Mouse (Mus musculus) neutrophil, adult 5-6 weeks (primary cell): Measurements from ENCODE around the gene Zfp146. TPM values are rescaled to one million over a fixed set of nuclear protein-coding genes. Genes with fewer than 3 reads are reported as not detected.
"Not testable (repeated sequence)": the region's sequence is repeated elsewhere in the genome, so short reads cannot be mapped to it uniquely, and the experiment has no call there.

ENCODE experiments used
- ATAC-seq: fragments of 151-379, 151-347 bp; 2 replicates; pipeline ENCODE4 v1.8.0; 2017; ENCODE audit warnings: mild to moderate bottlenecking, moderate TSS enrichment; ENCODE audit not compliant: insufficient number of reproducible peaks, poor library complexity, low FRiP score, severe bottlenecking; ENCODE audit errors: extremely low read depth
- total RNA-seq: library from RNA; stranded (forward); fragments of 200-1000 nt; gene quantifications from 2 replicates; pipeline ENCODE4 v1.2.3, GENCODE M21; 2017

Zfp146 gene
- 44.2 and 46.8 TPM in 2 replicates for total RNA-seq

GRCm38 (mm10) chr7:30169583-30170282 lies at the start of gene Zfp146:
Gene Zfp146 (minus strand): TSS chr7:30169750.
- ATAC-seq = peak; percentile 94

- no peak for ATAC-seq
These were observed 47.7 kb upstream of the Zfp146 start for GRCm38 (mm10) chr7:30217277-30217676.

- ATAC-seq = peak; percentile 85
These were observed 47.2 kb upstream of the Zfp146 start for GRCm38 (mm10) chr7:30216723-30217151.

GRCm38 (mm10) chr7:30215875-30216274 lies 46.3 kb upstream of the Zfp146 start:
- no peak for ATAC-seq

GRCm38 (mm10) chr7:30213881-30214280 lies 44.3 kb upstream of the Zfp146 start:
- ATAC-seq = no peak

GRCm38 (mm10) chr7:30211025-30211424 lies 41.5 kb upstream of the Zfp146 start:
- no peak for ATAC-seq

- ATAC-seq = not testable (repeated sequence)
These were observed 36.8 kb upstream of the Zfp146 start for GRCm38 (mm10) chr7:30206364-30206763.

GRCm38 (mm10) chr7:30205383-30205782 lies 35.8 kb upstream of the Zfp146 start:
- ATAC-seq = peak; percentile 94

GRCm38 (mm10) chr7:30204380-30204779 lies 34.8 kb upstream of the Zfp146 start:
- no peak for ATAC-seq

- no peak for ATAC-seq
These were observed 33.5 kb upstream of the Zfp146 start for GRCm38 (mm10) chr7:30202895-30203690.

GRCm38 (mm10) chr7:30200661-30201060 lies 31.1 kb upstream of the Zfp146 start:
- not testable (repeated sequence) for ATAC-seq

- ATAC-seq = no peak
These were observed 30.6 kb upstream of the Zfp146 start for GRCm38 (mm10) chr7:30200200-30200599.

- no peak for ATAC-seq
These were observed 30.1 kb upstream of the Zfp146 start for GRCm38 (mm10) chr7:30199498-30200139.

- ATAC-seq = peak; percentile 82
These were observed 29.0 kb upstream of the Zfp146 start, which contains the start of gene Capns1 for GRCm38 (mm10) chr7:30198481-30198971. Gene Capns1 (minus strand): TSS chr7:30198811.

- ATAC-seq = no peak
These were observed 28.1 kb upstream of the Zfp146 start for GRCm38 (mm10) chr7:30197592-30198129.

GRCm38 (mm10) chr7:30196171-30196570 lies 26.6 kb upstream of the Zfp146 start:
- ATAC-seq = no peak

GRCm38 (mm10) chr7:30195461-30195860 lies 25.9 kb upstream of the Zfp146 start:
- ATAC-seq = no peak

GRCm38 (mm10) chr7:30194884-30195283 lies 25.3 kb upstream of the Zfp146 start:
- peak; percentile 84 for ATAC-seq
